Mouse (Mus musculus) mouse trophoblast stem cell (cell line): ENCODE results near the gene Atp5h.
"Not testable (repeated sequence)": the region's sequence is repeated elsewhere in the genome, so short reads cannot be mapped to it uniquely, and the experiment has no call there.

Experiments
- in situ Hi-C, 2 experiments: fragments of 300-500 bp; cut with MseI, MboI; formaldehyde crosslinking; loops; 2 replicates in 1 of 2; 3 replicates in 1 of 2; pipeline ENCODE4 v1.15.1; 2025

The Atp5h gene

DNA sequence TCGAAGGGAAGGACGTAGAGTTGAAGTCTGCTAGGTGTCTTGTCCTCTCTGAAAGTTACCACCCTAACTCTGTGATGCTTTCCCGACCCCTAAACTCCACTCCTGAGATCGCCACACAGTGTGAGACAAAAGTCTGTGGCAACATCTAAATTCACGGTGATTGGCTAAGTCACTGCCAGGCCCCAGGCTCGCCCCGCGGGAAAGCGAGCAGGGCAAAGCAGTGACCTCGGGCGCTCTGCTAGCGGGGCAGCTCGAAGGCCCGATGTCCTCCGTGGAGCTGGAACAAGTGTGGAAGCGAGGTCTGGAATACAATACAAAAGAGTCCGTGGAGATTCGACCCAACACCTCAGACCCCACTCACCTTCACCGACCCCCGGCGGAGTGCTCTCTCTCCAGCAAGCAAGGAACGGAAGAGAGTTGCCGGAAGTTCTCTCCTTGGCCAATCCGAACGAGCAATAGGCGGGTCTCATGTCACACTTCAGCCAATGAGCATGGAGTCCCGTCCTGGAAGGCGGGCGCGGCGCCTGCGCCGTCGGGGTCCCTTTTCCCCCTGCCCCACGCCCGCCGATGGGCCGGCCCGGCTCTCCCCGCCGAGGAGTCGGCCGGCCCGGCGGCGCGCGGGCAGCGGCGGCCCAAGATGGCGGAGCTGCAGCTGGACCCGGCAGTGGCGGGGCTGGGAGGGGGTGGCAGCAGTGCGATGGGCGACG is at the start of gene Atp5h, which contains the start of gene Kctd2:
TSS of gene Atp5h (minus strand) at position 432 of the 707 bp plus-strand sequence.
TSS of gene Kctd2 (plus strand) at position 598 of the 707 bp plus-strand sequence.
- in situ Hi-C loops: no loop called here

DNA sequence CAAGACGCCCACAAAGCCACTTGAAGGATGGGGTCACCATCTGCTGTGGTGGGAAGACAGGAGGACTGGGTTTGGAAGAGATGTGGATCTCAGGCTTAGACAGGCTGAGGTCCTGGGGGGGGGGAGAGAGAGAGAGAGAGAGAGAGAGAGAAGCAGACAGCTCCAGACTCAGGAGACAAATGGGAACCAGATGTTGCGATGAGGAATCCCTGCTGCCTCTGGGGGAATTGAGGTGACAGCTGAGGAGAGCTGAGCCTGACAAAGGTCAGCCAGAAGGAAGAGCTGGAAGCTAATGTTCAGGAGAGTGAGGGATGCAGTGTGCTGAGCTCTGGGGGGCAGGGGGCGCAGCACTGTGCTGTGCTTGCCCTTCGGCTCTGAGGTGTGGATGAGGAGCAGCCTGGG is 47.5 kb upstream of the Atp5h start:
- in situ Hi-C loops: no loop called here

DNA sequence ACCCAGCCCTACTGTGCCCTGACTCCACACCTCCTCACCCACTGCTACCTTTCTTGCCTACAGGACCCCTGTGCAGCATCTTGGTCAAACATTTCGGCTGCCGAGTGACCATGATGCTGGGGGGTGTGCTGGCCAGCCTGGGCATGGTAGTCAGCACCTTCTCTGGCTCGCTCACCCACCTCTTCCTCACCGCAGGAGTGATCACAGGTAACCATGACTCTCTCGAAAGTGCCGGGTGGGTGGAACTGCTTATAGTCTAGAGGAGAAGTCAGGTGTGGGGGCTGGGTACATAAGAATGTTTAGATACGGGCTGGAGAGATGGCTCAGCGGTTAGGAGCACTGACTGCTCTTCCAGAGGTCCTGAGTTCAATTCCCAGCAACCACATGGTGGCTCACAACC is 45.1 kb upstream of the Atp5h start:
- in situ Hi-C loops: no loop called here

DNA sequence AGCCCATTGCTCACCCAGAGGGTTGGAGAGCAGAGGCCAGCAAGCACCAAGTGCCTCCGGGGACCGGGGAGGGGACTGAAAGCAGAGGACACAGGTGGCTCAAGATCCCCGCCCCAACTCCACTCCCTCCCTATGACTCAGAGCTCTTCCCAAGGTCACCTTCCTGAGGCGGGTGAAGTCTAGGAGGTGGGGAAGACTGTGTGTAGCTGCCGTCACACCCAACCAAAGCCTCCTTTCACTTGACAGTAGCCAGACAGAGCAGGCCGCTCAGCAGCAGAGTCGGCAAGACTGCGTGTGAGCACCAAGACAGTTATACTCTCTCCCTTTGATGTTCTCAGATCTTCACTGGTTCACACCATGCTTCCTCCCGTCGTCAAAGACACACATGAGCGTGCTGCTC is 43.6 kb upstream of the Atp5h start:
- in situ Hi-C loops: no loop called here

DNA sequence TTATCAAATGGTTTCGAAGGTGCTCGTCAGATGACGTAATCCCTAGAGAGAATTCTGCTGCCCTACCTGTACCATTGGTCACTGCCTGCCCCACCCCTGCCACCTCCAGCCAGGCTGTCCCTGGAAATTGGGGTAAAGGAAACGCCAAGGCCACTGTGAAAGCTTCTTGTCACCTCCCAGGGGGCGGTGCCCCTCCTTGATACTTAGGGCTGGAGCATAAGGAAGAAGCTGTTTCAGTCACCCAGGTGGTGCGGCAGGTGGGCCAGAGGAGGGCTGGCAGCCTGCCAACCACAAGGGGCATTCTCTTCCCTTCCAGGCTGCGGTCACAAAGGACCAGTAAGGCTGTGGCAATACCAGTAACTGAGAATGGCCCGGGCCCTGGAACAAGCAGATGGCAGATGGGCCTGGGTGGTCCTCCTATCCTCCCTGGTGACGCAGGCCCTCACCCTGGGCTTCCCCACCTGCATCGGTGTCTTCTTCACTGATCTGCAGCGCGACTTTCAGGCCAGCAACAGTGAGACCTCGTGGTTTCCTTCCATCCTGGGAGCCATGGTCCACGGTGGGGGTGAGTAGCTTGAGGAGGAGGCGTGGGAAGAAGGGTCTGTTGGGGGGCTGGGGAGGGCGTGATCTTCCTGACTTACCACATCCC is 42.6 kb upstream of the Atp5h start, which contains the start of gene Slc16a5:
TSS of gene Slc16a5 (plus strand) at position 232 of the 649 bp plus-strand sequence.
- in situ Hi-C loops: no loop called here

DNA sequence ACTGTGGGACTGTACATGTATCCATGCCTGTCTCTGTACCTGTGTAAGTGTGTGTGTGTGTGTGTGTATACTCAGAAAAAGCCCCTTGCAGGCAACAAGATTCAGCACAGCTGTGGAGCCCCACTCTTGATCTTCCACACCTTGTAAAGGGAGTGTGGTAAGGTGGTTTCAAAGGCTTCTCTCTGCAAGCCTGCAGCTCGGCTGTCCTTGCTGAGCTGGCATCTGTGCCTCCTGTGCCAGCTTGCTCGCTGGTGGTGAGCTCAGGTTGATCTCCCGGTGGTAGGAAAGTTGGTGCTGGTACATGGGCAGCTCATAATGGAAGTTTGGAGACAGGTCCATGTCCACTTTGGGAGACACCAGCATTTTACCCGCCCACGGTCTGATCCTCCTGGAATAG is 42.1 kb upstream of the Atp5h start:
- in situ Hi-C loops: no loop called here

DNA sequence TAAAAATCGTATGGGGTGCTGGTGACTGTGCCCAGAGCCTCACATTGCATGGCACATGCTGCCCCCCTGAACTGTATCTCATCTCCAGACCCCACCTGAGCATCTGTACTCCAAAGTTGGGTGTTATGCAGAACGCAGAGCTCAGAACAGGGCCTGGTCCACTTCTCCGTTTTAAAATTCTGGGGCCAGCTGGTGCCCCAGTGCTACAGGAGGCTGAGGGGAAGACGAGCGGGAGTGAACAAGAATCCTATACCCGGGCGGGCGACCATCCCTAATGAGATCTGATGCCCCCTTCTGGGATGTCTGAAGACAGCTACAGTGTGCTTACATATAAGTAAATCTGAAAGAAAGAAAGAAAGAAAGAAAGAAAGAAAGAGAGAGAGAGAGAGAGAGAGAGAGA is 41.2 kb upstream of the Atp5h start:
- in situ Hi-C loops: no loop called here

DNA sequence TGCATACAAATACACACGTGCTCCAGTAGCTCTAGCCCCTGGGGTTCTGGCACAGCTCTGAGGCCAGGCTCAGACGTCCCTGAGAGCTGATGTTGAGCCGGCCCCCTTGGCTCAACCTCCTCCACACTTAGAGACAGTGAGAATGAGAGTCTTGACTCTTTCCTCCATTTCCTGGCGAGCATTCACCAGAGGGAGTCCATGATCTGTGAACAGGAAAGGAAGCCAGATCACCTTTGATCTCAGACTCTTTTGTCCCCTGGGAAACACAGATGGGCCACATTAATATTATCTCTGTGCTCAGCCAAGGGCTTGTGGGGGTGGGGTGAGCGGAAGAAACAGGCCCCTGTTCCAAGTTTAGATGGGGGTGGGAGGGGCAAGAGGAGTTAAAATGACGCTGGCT is 37.6 kb upstream of the Atp5h start:
- in situ Hi-C loops: no loop called here

DNA sequence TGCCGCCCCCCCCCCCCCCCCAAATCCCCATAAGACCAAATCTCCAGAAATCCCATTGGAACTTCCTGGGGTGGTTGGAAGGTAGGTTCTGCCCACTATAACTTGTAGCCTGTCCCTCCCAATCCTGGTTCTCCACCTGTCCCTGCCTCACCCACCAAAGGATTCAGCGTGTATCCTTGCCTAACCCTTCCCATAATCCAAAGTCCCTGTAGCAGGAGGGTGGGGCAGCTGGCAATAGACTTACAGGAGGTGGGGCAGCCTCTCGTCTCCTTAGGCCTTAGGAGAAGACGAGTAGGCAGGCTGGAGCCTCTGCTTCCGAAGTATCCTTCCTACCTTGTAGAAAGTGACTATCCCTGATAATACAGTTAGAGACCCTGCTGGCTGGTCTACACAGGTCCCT is 36.4 kb upstream of the Atp5h start:
- in situ Hi-C loops: no loop called here

DNA sequence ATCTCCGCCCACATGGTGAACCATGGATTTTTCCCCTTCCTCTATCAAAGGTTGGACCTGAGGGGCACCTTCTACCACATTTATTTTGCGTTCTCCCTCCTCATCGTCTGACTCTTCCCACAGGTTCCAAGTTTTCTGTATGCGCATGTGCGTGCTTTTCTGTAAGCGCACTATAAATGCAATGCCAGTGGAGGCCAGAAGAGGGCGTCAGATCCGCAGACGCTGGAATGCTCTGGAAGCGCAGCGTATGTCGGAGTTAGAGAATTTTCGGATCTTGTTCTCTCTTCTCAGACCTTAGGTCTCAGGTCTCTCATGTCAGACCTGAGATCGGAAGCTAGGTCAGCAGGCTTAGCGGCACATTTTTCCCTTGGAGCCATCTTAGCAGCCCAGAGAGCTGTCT is 35.9 kb upstream of the Atp5h start:
- in situ Hi-C loops: no loop called here

DNA sequence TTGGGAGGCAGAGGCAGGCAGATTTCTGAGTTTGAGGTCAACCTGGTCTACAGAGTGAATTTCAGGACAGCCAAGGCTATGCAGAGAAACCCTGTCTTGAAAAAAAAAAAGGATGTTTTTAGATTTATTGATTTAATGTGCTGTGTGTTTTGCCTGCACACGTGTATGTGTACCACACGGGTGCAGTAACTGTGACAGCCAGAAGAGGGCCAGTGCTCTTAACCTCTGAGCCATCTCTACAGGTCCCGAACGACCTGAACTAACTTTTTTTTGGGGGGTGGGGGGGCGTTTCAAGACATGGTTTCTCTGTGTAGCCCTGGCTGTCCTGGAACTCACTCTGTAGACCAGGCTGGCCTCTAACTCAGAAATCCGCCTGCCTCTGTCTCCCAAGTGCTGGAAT is 35.1 kb upstream of the Atp5h start:
- in situ Hi-C loops: not testable (repeated sequence)

DNA sequence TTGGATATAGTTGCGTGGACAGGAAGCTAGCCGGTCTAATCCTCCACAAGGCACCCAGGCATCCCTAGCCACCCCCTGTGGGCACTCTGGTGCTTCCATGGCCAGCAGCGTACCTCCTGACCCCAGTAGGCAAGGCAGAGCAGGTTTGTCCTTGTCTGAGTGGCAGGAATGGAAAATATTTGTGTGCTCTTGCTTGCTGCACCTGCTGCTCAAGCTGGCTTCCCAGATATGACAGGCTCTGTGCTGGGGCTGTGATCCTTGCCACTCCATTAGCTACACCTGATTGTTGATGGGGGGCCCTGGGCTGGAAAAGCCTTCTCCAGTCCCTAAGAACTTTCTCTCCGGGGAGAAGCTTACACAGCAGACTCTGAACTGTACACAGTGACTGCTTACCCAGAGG is 33.5 kb upstream of the Atp5h start:
- in situ Hi-C loops: no loop called here

DNA sequence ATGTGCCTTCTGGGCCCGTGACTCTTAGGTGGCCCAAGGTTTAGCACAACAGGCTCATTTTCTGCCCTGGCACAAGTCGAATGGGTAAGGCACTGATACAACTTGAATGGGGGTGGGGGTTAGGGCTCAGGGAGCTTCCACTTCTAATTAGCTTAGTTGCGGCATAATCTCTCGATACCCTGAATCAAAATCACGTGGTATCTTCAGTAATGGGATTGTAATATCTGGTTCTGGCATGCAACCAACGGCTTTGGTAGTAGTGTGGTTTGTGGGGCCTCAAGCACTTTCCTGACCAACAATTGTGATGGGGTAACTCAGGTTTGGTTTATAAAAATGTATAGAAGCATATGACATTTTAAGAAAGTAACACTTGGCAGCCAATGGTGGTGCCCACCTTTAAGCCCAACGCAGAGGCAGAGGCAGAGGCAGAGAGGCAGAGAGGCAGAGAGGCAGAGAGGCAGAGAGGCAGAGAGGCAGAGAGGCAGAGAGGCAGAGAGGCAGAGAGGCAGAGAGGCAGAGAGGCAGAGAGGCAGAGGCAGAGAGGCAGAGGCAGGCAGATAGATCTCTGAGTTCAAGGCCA is 32.6 kb upstream of the Atp5h start:
- in situ Hi-C loops: no loop called here

DNA sequence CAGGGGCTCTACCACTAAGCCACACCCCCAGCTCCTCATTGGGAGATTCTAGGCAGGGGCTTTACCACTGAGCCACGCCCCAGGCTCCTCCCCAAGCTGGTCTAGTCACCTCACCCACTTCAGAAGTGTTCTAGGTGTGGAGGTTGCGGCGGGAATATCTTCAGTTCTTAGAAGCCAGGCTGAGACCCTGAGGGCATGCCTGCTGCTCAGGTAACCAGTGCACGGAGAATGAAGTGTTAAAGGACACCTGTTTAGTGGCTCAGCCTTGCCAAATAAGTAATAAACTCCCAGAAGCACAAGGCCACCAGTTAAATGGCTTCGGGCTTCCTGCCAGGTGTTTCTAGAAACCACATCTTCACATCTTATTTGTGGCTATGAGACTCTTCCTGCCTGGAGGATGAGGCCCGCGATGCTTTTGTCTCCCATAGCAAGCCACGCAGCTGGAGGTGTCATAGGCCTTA is 32.0 kb upstream of the Atp5h start:
- in situ Hi-C loops: no loop called here

DNA sequence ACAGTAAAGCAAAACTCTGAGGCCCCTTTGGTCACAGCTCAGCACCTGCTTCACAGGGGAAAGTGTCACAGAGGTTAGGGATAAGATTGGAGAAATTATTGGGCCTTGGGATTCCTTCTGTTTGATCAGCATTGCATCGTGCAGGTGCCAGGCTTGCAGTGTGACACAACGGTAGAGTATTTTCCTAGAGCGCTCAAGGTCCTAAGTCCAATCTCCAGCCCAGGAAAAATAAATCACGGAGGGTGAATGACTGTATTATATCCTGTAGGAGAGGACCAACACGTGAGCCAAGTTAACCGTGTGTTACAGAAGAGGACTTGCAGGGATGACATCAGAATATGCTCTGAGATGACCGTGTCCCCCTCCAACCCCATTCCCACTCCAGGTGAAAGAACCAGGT is 30.4 kb upstream of the Atp5h start:
- in situ Hi-C loops: no loop called here

DNA sequence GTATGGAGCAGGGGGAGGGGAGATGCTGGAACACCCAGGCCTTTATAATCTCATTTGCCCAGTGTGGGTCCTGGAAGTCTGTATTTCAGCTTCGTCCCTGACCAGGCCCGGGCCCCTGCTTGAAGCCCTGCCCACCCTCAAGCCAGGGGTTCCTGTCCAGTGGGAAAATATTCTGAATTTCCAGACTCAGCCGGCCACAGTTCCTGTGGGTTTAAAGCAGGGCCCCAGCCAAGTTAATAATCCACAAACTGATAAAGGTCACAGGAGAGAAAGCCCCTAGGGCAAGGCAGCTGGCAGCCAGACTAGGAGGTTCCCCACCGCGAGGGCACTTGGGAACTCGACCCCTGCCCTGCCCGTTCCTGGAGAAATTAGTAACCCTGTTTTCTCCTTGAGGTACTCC is 29.2 kb upstream of the Atp5h start:
- in situ Hi-C loops: no loop called here

DNA sequence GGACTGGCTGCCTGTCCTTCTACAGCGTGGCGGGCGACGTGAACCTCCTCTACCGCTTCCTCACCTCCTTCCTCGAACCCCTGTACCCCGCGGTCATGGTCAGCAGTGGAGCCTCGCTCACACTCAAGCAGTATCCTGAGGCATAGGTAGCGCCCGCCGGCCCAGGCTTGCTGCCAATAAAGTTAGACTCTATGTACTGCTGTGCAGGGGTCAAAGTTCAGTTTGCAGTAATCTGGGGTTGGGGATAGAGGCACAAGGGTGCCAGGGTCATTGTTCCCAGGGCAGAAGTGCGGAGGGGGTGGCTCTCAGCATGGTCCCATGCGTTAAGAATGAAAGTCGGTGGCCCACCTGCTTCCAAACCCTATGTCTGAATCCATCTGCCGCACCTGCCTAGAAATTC is 28.3 kb upstream of the Atp5h start:
- in situ Hi-C loops: no loop called here

DNA sequence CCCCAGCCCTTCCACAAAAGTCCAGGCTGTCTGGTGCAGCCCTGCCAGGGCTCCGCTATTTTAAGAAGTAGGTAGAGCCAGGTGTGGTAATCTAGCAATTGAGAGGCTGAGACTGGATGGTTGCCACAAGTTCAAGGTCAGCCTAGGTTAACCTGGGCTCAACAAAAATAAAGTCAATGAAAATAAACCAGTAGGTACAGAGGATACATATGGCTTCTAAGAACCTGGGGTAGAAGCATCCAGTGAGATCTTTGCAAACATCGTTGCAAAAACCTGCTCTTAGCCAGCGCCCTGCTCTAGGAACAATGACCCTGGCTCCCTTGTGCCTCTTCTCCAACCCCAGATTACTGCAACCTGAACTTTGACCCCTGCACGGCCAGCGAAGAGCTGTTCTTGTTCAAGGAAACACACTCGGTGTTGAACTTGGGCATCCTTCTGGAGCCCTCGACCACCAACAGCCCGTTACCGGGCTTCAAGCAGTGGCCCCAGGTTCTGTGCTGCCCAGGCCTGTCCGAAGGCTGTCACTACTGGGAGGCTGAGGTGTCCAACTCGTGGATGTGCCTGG is 27.6 kb upstream of the Atp5h start:
- in situ Hi-C loops: no loop called here

DNA sequence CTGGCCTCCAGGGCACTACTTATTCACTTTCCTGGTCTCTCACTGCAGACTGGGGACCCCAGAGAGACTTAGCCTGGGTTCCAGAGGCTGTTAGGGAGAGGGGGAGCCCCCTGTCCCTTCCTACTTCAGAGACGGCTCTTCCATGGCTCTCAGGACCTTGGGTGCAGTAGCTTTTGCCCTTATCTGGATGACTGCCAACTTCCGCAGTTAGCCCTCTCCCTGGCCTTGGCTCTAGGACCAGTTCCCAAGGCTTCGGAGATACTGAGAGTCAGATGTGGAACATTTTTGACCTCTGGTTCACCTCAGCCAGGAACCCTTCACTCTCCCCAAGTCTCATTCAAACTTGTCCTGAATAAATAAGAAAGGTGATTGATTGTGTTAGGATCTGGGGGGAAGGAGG is 27.1 kb upstream of the Atp5h start:
- in situ Hi-C loops: no loop called here

DNA sequence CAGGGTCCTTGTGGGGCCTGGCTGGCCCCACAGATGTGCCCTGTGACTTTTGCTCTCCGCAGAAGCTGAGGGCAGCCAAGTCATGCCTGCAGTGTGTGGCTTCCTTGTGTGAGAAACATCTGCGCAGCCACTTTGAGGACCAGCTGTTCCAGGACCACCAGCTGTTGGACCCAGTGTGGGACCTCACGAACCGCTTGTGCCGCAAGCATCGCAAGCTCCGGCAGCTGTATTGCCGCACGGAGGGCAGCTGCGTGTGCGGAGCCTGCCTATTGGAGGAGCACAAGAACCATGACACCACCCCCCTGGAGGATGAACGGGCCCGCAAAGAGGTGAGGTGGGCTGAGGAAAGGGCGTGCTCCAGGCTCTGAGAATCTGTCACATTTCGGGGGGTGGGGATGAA is 21.7 kb upstream of the Atp5h start:
- in situ Hi-C loops: no loop called here

DNA sequence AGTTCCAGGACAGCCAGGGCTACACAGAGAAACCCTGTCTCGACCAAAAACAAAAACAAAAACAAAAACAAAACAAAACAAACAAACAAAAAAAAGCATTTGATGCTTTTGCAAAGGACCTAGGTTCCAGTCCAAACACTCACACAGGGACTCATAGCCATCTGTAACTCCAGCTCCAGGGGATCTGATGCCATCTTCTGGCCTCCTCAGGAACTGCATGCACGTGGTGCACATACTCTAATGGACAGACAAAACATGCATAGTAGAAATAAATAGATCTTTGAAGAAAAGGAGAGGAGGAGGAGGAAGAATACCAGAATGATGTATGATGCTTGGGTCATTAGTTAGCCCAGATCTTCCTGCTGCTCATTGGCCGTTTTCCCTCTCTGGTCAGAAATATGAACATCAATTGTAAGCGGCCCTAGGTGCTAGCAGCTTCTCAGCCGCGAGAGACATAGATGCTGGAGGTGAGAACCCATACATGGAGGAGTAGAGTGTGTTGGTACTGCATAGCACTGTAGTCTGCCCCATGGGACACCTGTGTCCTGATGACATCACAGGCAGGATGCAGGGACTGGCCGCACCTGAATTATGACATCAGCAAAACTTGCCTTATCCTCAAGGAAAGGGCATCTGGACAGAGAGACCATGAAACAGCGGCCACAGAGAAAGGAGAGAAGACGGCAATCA is 20.3 kb upstream of the Atp5h start, which contains the start of gene Trim80:
TSS of gene Trim80 (plus strand) at position 640 of the 690 bp plus-strand sequence.
- in situ Hi-C loops: no loop called here

DNA sequence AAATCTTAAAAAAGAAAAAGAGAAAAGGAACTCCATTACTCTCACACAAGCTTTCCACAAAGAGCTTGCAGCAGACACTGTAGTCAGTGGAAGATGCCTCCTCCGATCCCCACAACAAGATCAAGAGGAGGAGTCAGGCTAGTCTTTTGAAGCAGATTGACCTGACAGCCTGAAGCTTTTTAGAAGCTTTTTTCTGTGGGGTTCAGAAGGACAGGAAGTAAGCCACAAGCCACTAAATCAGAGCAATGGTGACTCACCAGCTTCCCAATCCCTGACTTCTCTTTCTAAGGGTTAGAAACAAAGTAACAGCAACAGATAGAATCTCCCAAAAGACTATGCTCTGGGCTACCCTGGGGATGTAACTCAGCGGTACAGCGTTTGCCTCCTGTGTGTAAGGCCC is 19.6 kb upstream of the Atp5h start:
- in situ Hi-C loops: no loop called here
